Mouse (Mus musculus): Measurements from ENCODE around the gene Ltbp1.

DNA sequence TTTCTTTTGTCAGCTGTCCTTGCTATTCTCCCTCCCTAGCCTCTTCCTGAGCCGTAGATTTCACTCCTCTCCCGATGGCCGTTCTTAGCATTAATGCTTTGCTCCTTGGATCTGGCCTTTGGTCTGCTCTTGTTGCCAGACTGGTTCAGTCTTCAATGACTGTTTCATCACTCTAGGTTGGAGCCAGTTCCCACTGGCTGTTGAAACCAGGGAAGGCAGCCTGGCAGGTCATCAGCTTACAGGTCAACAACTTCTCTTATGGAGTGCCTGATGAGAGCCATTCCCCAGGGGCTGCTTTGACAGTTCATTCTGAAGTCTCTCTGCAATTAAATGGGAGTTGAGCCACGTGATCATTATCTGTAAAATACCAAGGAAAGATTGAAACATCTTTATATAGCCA is 295.5 kb downstream of the Ltbp1 start:
- TF ChIP-seq POLR2A (IDR thresholded peaks at IDR 0.05; ENCODE audit: low read depth, low read length) (no peak), CTCF (IDR thresholded peaks at IDR 0.05; ENCODE audit: extremely low read depth, insufficient read length, insufficient replicate concordance, low read depth, low read length) (no peak)
